Mouse (Mus musculus) embryonic facial prominence, embryonic 12.5 days (tissue): ENCODE measurements around the gene Osbpl8. TPM values are rescaled to one million over a fixed set of nuclear protein-coding genes. Genes with fewer than 3 reads are reported as not detected.

Experiments
- ATAC-seq: fragments of 200-750 bp; cut with Nextera tagmentation; 2 replicates; pipeline ENCODE4 v1.8.0; 2017; ENCODE audit not compliant: insufficient number of reproducible peaks, insufficient read depth, low FRiP score, low TSS enrichment
- H3K27ac ChIP-seq: fragments of 300-500 bp; sonication (generic); 2 replicates; pipeline ENCODE4 v1.5.1; 2016; ENCODE audit warnings: mild to moderate bottlenecking
- H3K27me3 ChIP-seq: fragments of 300-500 bp; sonication (generic); 2 replicates; pipeline ENCODE4 v1.6.1; 2016; ENCODE audit warnings: mild to moderate bottlenecking, moderate library complexity
- H3K36me3 ChIP-seq: fragments of 300-500 bp; sonication (generic); 2 replicates; pipeline ENCODE4 v1.6.1; 2016; ENCODE audit warnings: mild to moderate bottlenecking
- H3K4me1 ChIP-seq: fragments of 300-500 bp; sonication (generic); 2 replicates; pipeline ENCODE4 v1.6.1; 2016
- H3K4me2 ChIP-seq: fragments of 300-500 bp; sonication (generic); replicated peaks from 2 replicates; pipeline ENCODE4 v1.6.1; 2016; ENCODE audit warnings: mild to moderate bottlenecking, moderate library complexity
- H3K4me3 ChIP-seq: fragments of 300-500 bp; sonication (generic); 2 replicates; pipeline ENCODE4 v1.5.1; 2016; ENCODE audit warnings: mild to moderate bottlenecking
- H3K9ac ChIP-seq: fragments of 300-500 bp; sonication (generic); 2 replicates; pipeline ENCODE4 v1.6.1; 2016; ENCODE audit warnings: mild to moderate bottlenecking, moderate library complexity
- H3K9me3 ChIP-seq: fragments of 300-500 bp; sonication (generic); 2 replicates; pipeline ENCODE4 v1.6.1; 2016; ENCODE audit warnings: mild to moderate bottlenecking, moderate library complexity
- WGBS: fragments of 180-500 bp; shearing (Covaris S2); methylation state at CpG from one replicate; pipeline ENCODE4 v1.1.7; 2016; 5-methylcytosine and 5-hydroxymethylcytosine counted together
- polyA plus RNA-seq: library from polyadenylated mRNA; unstranded; fragments of >200 nt; fragmentation: Nextera tagmentation; extraction: Ambion mirVana; gene quantifications from 2 replicates; pipeline ENCODE4 v1.2.1, GENCODE M21; 2016

The Osbpl8 gene
- polyA plus RNA-seq, 1 experiment from 2014 or later = 16.2 TPM

DNA sequence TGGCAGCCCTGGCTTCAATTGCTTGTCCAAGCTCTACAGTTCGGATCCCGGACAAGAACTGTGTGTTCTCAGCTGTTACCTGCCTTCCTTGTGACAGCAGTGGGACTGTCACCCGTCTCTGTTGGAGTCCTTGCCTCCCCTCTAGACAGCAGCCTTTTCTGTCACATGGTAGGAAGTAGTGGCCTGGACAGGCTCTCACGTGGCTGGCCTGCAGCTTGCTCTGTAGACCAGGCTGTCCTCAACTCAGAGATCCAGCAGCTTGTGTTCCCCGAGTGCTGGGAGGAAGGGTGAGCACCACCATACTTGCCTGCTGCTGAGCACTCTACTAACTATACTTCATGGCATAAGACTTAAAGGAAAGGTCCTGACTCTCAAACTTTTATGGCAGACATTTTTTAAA lies 87.1 kb downstream of the Osbpl8 start:
- Histone ChIP-seq H3K9ac (no peak overlapping the region), H3K4me3 (no peak overlapping the region), H3K36me3 (no peaks in the 10 kb centered on the region), H3K9me3 (no peaks in the 10 kb centered on the region), H3K27me3 (no peaks in the 10 kb centered on the region), H3K27ac (no peak overlapping the region), H3K4me2 (no peak overlapping the region), H3K4me1 (no peaks in the 10 kb centered on the region)
- ATAC-seq = no peak
- WGBS = 70% methylated on average over 5 of the region's 5 CpGs

DNA sequence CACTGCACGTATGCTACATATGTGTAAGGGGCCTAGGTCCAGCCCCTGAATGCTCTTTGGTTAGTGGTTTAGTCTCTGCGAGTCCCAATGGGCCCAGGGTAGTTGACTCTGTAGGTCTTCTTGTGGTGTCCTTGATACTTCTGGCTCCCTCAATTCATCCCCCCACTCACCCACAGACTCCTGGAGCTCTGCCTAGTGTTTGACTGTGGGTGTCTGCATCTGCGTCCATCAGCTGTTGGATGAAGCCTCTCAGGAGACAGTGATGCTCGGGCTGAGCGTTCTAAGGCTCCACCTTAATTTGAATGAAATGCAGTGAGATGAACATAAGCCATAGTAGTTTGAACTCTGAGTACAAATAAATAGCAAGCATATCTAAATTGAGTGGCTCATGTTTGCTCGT lies 90.7 kb downstream of the Osbpl8 start:
- H3K9me3 ChIP-seq = no peaks in the 10 kb centered on the region

DNA sequence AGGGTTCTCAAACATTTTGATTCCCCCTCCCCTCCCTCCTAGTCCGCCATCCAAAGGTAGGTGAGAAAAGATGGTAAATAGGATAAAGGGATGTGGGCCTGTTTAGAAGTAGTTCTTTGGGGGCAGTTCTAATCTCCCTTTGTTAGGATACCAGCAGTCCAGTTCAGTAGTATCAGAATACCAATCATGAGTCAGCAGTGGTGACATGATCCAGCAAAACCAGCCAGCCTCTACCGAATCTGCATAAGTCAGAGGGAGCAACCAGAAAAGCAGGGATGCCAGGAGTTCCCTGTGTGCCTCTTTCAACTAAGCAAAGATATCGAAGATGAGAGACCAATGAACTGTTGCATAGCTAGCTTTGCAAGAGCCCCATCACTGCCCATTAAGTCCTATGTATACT lies 91.6 kb downstream of the Osbpl8 start:
- no peak overlapping the region for H3K27ac ChIP-seq
- WGBS = 83% methylated on average over 3 of the region's 3 CpGs
- H3K4me3 ChIP-seq = no peak overlapping the region
- H3K4me2 ChIP-seq = no peak overlapping the region
- no peak overlapping the region for H3K9ac ChIP-seq
- no peaks in the 10 kb centered on the region for H3K27me3 ChIP-seq
- H3K9me3 ChIP-seq = no peaks in the 10 kb centered on the region
- no peaks in the 10 kb centered on the region for H3K36me3 ChIP-seq
- no peak for ATAC-seq
- no peaks in the 10 kb centered on the region for H3K4me1 ChIP-seq

More for the DNA sequence above, 90.7 kb downstream of the Osbpl8 start:
- no peak overlapping the region for H3K27ac ChIP-seq
- WGBS = 92% methylated on average over 6 of the region's 6 CpGs
- H3K27me3 ChIP-seq = no peaks in the 10 kb centered on the region
- no peaks in the 10 kb centered on the region for H3K36me3 ChIP-seq
- no peak for ATAC-seq
- no peak overlapping the region for H3K9ac ChIP-seq
- no peak overlapping the region for H3K4me3 ChIP-seq
- no peaks in the 10 kb centered on the region for H3K4me1 ChIP-seq
- no peak overlapping the region for H3K4me2 ChIP-seq

DNA sequence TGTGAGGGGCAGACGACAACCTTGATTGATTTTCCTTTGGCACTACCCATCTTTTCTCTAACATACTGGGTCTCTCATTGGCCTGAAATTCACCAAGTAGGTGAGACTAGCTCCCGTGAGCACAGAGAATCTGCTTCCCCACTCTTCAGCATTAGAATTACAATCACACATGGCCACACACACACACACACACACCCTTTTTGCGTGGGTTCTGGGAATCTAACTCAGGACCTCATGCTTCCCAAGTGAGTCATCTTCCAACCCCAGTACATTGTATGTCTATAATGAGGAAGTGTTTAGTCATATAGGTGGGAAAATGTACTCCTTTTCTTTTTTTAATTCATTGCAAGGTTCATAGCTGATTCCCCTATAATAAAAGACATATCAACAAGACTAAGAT lies 92.8 kb downstream of the Osbpl8 start:
- no peaks in the 10 kb centered on the region for H3K9me3 ChIP-seq

DNA sequence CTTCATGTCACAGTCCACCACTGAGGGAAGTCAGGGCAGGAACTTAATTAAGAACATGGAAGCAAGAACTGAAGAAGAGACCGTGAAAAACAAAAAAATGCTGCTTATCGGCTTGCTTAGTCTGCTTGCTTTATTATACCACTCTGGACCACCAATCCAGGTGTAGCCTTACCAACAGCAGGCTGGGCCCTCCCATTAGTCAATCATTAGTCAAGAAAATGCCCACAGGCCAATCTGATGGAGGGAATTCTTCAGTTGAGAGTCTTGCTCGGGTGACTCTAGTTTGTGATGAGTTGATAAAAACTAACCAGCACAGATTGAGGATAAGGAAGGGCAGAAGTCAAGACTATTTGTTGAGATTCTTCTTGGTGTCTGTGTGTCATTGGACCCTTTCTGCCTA lies 93.7 kb downstream of the Osbpl8 start:
- Histone ChIP-seq H3K4me1 (no peaks in the 10 kb centered on the region), H3K4me3 (no peak overlapping the region), H3K4me2 (no peak overlapping the region), H3K36me3 (no peaks in the 10 kb centered on the region), H3K9me3 (no peaks in the 10 kb centered on the region), H3K27me3 (no peaks in the 10 kb centered on the region), H3K9ac (no peak overlapping the region), H3K27ac (no peak overlapping the region)
- WGBS = 78% methylated on average over 3 of the region's 3 CpGs
- no peak for ATAC-seq

More for the DNA sequence above, 92.8 kb downstream of the Osbpl8 start:
- Histone ChIP-seq H3K36me3 (no peaks in the 10 kb centered on the region), H3K9ac (no peak overlapping the region), H3K4me2 (no peak overlapping the region), H3K27me3 (no peaks in the 10 kb centered on the region), H3K4me1 (no peaks in the 10 kb centered on the region), H3K4me3 (no peak overlapping the region), H3K27ac (no peak overlapping the region)
- ATAC-seq = no peak
- 94% methylated on average over 3 of the region's 3 CpGs for WGBS

DNA sequence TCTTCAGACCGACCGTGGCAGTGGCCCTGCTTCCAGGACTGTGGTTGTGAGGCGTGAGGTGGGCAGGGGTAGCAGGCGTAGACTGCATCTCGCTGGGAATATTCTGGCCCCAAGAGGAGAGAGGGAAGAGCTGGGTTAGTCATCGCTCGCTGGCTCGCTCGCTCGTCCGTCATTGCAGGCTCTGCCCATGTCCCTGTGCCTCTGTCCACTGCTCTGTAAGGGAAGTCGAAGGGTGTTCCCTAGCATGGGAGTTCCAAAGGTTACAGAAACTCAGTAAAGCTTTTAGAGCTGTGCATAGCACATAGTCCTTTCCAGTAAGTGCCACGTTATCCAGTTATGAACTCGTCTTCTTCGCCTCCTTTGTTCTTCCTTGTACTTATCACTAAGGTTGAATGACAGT lies 107.1 kb downstream of the Osbpl8 start:
- no peaks in the 10 kb centered on the region for H3K4me1 ChIP-seq
- H3K4me2 ChIP-seq = no peak overlapping the region
- H3K27me3 ChIP-seq = no peaks in the 10 kb centered on the region
- 91% methylated on average over 15 of the region's 15 CpGs for WGBS
- no peak overlapping the region for H3K9ac ChIP-seq
- no peak for ATAC-seq
- H3K9me3 ChIP-seq = no peaks in the 10 kb centered on the region
- H3K36me3 ChIP-seq = peaks cover 23% of the 10 kb centered on the region
- H3K27ac ChIP-seq = no peak overlapping the region
- H3K4me3 ChIP-seq = no peak overlapping the region

DNA sequence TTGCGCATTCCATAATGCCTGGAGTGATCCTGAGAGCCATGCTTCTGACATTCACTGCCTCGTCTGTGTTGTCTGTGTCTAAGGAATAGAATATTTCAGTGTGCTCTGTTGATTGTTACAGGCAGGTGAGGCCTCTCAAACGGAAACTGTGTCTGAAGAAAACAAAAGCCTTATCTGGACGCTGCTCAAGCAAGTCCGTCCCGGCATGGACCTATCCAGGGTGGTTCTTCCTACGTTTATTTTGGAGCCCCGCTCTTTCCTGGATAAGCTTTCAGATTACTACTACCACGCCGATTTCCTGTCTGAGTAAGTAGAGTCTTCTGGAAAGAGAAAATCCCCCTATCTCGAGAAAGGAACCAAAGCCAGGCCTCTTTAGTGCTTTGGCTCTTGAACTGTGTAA lies 108.4 kb downstream of the Osbpl8 start:
- H3K4me2 ChIP-seq = no peak overlapping the region
- no peaks in the 10 kb centered on the region for H3K9me3 ChIP-seq
- H3K4me1 ChIP-seq = no peaks in the 10 kb centered on the region
- peaks cover 23% of the 10 kb centered on the region for H3K36me3 ChIP-seq
- no peak for ATAC-seq
- H3K27me3 ChIP-seq = no peaks in the 10 kb centered on the region
- 82% methylated on average over 11 of the region's 11 CpGs for WGBS
- H3K4me3 ChIP-seq = no peak overlapping the region
- no peak overlapping the region for H3K27ac ChIP-seq
- no peak overlapping the region for H3K9ac ChIP-seq

DNA sequence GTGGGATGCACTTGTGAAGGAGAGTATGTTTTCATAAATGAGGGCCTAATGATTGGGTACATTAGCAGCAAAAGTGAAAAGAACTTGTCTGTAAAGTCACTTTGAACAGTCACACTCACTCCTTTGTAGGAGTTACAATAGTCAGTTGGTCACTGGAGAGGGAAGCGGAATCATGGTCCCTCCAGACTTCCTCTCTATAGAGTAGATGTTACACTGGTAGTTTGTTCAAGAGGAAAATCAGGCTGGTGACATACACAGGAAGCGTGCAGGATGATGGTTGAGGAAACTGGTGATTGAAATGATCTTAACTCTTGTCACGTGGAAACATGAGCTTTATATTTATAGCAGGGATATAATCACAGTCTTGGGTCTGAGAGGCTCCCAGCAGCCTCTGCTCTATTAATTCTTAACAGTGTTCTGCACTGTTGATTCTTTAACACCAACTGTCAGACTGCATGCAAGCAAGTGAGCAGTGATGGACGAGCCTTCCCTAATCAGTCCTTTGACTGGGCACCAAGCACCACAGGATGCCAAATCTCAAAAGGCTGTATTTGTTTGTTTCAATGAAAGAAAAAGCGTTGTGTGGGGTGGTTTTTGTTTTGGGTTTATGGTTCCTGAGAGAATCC lies 109.0 kb downstream of the Osbpl8 start:
- no peak overlapping the region for H3K4me2 ChIP-seq
- H3K9me3 ChIP-seq = no peaks in the 10 kb centered on the region
- no peak for ATAC-seq
- 65% methylated on average over 5 of the region's 5 CpGs for WGBS
- no peak overlapping the region for H3K9ac ChIP-seq
- H3K36me3 ChIP-seq = peaks cover 23% of the 10 kb centered on the region
- no peaks in the 10 kb centered on the region for H3K4me1 ChIP-seq
- no peak overlapping the region for H3K4me3 ChIP-seq
- H3K27me3 ChIP-seq = no peaks in the 10 kb centered on the region
- H3K27ac ChIP-seq = no peak overlapping the region

DNA sequence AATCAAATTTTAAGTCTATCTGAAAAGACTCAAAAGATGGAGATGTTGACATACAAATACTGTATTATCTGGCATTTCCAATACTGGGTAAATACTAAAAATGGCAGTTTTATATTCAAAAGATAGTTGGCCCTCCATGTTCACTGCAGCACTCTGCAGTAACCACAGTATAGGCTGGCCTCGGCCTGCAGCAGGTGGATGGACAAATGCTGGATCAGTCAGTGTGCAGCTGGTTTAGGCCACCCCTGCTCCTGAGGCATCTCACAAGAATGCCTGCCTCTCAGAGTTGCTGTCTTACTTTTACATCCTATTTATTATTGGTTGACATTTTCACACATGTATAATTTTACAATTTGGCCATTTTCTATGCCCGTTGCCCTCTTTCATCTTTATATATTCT lies 111.3 kb downstream of the Osbpl8 start:
- Histone ChIP-seq H3K27me3 (no peaks in the 10 kb centered on the region), H3K4me1 (no peaks in the 10 kb centered on the region), H3K4me3 (no peak overlapping the region), H3K36me3 (peaks cover 21% of the 10 kb centered on the region), H3K9ac (no peak overlapping the region), H3K4me2 (no peak overlapping the region), H3K9me3 (no peaks in the 10 kb centered on the region), H3K27ac (no peak overlapping the region)
- ATAC-seq = no peak
- 88% methylated on average over 2 of the region's 2 CpGs for WGBS

DNA sequence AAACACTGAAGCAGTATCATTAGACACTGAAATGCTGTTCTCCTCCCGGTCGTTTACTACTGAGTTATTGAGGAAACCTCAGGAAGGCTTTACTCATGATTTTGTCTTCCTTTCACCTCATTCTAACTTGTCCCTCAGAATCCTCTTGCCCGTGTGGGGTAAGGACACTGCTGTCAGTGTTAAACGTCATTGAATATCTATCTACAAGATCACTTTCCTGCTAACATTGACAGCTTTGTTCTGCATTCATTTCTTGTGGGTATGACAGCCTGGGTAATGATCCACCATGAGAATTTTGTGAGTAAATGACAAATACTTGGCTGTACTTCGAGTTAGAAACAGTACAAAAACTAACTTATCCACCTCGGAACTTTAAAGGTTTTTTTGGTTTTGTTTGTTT lies 133.1 kb downstream of the Osbpl8 start:
- no peaks in the 10 kb centered on the region for H3K4me1 ChIP-seq
- peak overlapping the region; percentile 57 for H3K4me2 ChIP-seq
- no peak overlapping the region for H3K27ac ChIP-seq
- H3K27me3 ChIP-seq = no peaks in the 10 kb centered on the region
- H3K9me3 ChIP-seq = no peaks in the 10 kb centered on the region
- no peak overlapping the region for H3K9ac ChIP-seq
- WGBS = 43% methylated on average over 6 of the region's 6 CpGs
- ATAC-seq = no peak
- H3K4me3 ChIP-seq = peak overlapping the region; percentile 74; the same call in 1 of the 2 replicates
- 0 out of 2 replicates have a peak, but pooled peaks cover 3% of the 10 kb centered on the region for H3K36me3 ChIP-seq

DNA sequence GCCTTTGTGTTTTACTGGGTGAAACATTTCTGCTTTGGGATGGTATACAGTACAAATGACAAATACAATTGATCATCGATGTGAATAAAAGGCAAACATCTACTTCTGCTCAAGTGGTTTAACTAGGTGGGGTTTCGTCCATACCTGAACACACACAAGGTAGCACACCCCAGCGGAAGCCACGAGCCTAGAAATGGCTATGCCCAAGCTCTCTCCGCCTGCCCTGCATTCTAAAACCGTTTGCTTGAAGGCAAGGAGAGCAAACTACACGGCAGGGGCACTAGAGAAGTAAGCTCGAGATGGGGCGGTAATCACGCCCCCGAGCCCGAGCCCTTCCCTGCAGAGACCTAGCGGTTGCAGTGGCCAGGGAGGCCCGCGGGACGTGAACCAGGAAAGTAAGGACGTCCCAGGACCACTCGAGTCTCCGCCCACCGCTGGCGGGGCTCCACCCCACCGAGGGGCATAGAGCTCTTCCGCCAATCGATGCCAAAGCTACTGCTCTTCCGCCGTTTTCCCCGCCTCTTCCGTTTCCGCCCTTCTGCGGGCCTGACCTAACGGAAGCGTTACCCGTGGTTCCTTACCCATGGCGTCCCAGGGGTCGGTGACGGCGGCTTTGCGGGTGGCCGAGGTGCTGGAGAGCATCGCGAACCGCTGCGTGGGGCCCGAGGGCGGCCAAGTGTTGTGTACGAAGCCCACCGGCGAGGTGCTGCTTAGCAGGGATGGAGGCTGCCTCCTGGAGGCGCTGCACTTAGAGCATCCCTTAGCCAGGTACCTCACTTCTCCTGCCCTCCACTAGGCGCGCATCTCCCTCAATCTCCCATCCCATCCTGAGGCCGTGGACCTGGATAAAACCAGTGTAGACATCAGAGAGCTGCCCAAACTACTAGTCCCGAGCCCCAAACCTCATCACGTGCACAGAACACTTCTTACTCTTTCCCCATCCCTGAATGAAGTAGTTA lies 133.9 kb downstream of the Osbpl8 start, which contains the start of gene Bbs10:
Gene Bbs10 (plus strand): TSS at position 540 of the 959 bp plus-strand sequence.
- under 1% methylated on average over 54 of the region's 54 CpGs for WGBS
- ATAC-seq = peak; percentile 98
- Histone ChIP-seq H3K4me1 (no peaks in the 10 kb centered on the region), H3K9ac (peak within 1 kb of the TSS; percentile 68), H3K4me2 (peak within 1 kb of the TSS; percentile 57), H3K27ac (peak within 1 kb of the TSS; percentile 86), H3K4me3 (peak within 1 kb of the TSS; percentile 74), H3K27me3 (no peaks in the 10 kb centered on the region), H3K36me3 (0 out of 2 replicates have a peak, but pooled peaks cover under 1% of the 10 kb centered on the region), H3K9me3 (no peaks in the 10 kb centered on the region)

DNA sequence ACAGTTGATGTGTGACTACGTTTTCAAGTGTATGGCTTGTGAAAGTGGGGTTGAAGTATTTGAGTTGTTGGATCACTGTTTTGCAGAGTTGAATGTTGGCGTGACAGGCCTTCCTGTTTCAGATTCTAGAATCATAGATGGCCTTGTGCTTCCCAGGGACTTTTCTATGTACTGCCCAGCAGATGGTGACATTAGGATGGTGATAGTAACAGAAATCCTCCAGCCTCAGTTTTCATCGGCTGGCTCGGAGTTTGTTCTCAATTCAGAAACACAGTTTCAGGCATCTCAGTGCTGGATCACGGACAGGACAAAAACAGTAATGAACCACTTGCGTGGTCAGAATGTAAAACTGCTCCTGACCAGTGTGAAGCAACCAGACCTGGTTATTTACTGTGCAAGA lies 135.0 kb downstream of the Osbpl8 start:
- ATAC-seq = no peak
- no peaks in the 10 kb centered on the region for H3K27me3 ChIP-seq
- H3K27ac ChIP-seq = no peak overlapping the region
- no peaks in the 10 kb centered on the region for H3K36me3 ChIP-seq
- no peak overlapping the region for H3K9ac ChIP-seq
- WGBS = 91% methylated on average over 6 of the region's 6 CpGs
- H3K9me3 ChIP-seq = no peaks in the 10 kb centered on the region
- no peak overlapping the region for H3K4me3 ChIP-seq
- H3K4me1 ChIP-seq = no peaks in the 10 kb centered on the region
- no peak overlapping the region for H3K4me2 ChIP-seq
